Mouse (Mus musculus) spleen, adult 2 months (tissue): Measurements from ENCODE around the gene Wnt5b. TPM values are rescaled to one million over a fixed set of nuclear protein-coding genes. Genes with fewer than 3 reads are reported as not detected.
A peak's percentile ranks its signal among the peaks of the same experiment; 100 is the strongest.
"Not testable (repeated sequence)": the region's sequence is repeated elsewhere in the genome, so short reads cannot be mapped to it uniquely, and the experiment has no call there.

ENCODE experiments used
- DNase-seq, 2 experiments: peaks; one replicate each; pipeline versions ENCODE4 v3.0.0 to v3.0.0-alpha.2; 2012 to 2021; ENCODE audit warnings: low spot score in 2 of 2, low read depth in 1 of 2
- H3K27ac ChIP-seq: fragments of 200-500 bp; 2 replicates; pipeline ENCODE4 v1.5.1; 2012; ENCODE audit warnings: low read length, inconsistent platforms; ENCODE audit not compliant: insufficient read depth
- H3K27me3 ChIP-seq: fragments of 200-500 bp; 2 replicates; pipeline ENCODE4 v1.6.1; 2012; ENCODE audit warnings: mild to moderate bottlenecking, moderate library complexity, low read length, inconsistent platforms; ENCODE audit not compliant: control insufficient read depth, insufficient read depth
- H3K36me3 ChIP-seq: fragments of 200-500 bp; 2 replicates; pipeline ENCODE4 v1.6.1; 2012; ENCODE audit warnings: mild to moderate bottlenecking, low read length, inconsistent platforms; ENCODE audit not compliant: control insufficient read depth, insufficient read depth
- H3K4me1 ChIP-seq: fragments of 200-500 bp; 2 replicates; pipeline ENCODE4 v1.6.1; 2011; ENCODE audit warnings: inconsistent platforms; ENCODE audit not compliant: control insufficient read depth, insufficient read depth, insufficient read length
- H3K4me3 ChIP-seq: fragments of 200-500 bp; 2 replicates; pipeline ENCODE4 v1.5.1; 2011; ENCODE audit warnings: mild to moderate bottlenecking, inconsistent platforms; ENCODE audit not compliant: insufficient read depth, insufficient read length; ENCODE audit errors: extremely low read depth
- CTCF ChIP-seq: fragments of 200-500 bp; IDR thresholded peaks from 2 replicates; pipeline ENCODE4 v1.5.1; 2011; ENCODE audit warnings: mild to moderate bottlenecking, inconsistent platforms; ENCODE audit not compliant: insufficient read depth, insufficient read length, insufficient replicate concordance; ENCODE audit errors: extremely low read depth
- POLR2A ChIP-seq: fragments of 200-500 bp; IDR thresholded peaks from 2 replicates; pipeline ENCODE4 v1.6.1; 2011; ENCODE audit warnings: low read depth, low read length, inconsistent platforms
- WGBS: fragments of 180-500 bp; shearing (Covaris S2); methylation state at CpG from one replicate; pipeline ENCODE4 v1.1.7; 2018; 5-methylcytosine and 5-hydroxymethylcytosine counted together
- polyA plus RNA-seq: library from polyadenylated mRNA; depleted of rRNA; stranded (reverse); fragments of >200 nt; gene quantifications from 2 replicates; pipeline ENCODE4 v1.2.3, GENCODE M21; 2012

The Wnt5b gene
- polyA plus RNA-seq, 1 experiment = 1.3 TPM

DNA sequence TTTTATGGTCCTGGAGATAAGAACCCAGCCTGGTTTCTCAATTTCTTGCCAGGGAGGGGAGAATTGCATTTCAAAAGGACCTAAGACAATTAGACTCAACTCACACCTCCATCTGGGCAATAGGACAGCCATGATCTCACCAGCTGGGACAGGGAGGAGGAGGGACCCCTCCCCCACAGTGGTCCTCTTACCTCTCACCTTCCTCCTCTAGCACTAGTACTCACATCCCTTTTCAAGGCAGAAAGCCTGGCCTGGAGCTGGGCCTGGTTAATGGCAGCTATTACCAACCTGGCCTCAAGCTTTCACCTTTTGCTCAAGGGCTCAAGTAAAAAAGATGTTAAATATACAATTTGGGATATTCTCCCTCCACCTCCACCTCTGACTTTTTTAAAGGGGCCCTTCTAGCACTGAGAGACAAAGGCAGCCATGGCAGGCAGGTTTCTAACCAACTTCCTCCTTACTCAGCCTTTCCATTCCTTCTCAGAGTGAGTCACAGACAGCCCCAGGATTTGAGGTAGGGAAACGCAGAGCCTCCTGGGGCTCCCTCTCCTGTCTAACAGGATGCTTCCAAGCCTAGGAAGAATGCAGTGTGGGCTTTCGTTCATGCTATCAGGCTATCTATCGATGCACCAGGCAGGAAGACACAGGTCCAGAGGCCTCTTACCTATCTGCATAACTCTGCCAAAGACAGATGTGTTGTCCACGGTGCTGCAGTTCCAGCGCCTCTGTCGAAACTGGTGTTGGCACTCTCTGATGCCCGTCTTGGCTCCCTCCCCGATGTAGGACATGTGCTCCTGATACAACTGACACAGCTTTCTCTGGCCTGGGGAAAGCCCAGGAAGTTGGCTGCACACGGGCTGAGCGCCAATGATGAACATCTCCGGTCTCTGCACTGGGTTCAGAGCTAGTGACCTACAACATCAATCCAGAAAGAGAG is 98.2 kb downstream of the Wnt5b start:
- Histone ChIP-seq H3K4me3 (no peak overlapping the region), H3K36me3 (no peaks in the 10 kb centered on the region), H3K4me1 (peaks cover 3% of the 10 kb centered on the region; the same call in 1 of the 2 replicates), H3K27ac (no peak overlapping the region), H3K27me3 (peaks cover 2% of the 10 kb centered on the region; the same call in 1 of the 2 replicates)
- DNase-seq = no peak
- TF ChIP-seq POLR2A (no peak), CTCF (no peak)
- WGBS = 62% methylated on average over 11 of the region's 11 CpGs

DNA sequence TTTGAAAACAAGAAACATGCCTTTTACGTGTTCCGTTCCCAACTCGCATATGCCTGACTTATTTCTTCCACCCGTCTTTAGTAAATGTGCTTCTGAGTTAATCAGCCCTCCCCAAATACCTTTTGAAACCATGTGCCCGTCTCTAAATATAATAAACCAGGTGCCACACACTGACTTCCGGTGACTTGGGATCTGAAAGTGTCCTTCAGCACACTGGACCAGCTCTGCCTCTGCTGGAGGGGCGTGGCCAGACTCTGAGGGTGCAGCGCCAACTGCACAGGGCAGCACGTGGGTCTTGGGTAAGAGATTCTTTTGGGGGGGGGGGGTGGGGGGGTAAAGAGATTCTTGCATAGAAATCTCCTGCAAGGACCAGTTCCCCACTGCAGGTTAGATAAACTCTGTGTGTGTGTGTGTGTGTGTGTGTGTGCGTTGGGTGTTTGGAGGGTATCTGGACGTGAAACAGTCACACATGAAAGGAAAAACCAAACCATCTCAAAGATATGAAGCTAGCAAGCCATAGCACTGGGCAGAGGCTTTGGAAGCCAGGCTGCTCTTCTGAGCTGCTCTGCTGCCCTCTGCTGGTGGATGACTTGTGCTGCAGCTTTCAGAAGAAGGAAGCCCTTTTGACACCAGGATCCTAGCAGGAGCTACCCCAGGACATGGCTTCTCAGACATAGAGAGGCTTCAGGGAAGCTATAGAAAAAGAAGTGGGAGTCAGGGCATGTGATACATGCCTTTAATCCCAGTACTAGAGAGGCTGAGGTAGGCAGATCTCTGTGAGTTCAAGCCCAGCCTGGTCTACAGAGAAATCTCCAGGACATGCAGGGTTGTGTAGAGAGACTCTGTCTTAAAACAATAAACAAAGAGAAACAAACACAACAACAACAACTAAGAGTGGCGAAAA is 100.2 kb downstream of the Wnt5b start:
- H3K4me3 ChIP-seq = no peak overlapping the region
- H3K36me3 ChIP-seq = no peaks in the 10 kb centered on the region
- TF ChIP-seq POLR2A = no peak
- TF ChIP-seq CTCF = peak; percentile 96
- 17% methylated on average over 12 of the region's 12 CpGs for WGBS
- peaks cover 3% of the 10 kb centered on the region; the same call in 1 of the 2 replicates for H3K4me1 ChIP-seq
- peak; percentile 69 to 74 for DNase-seq
- H3K27ac ChIP-seq = no peak overlapping the region
- H3K27me3 ChIP-seq = no peaks in the 10 kb centered on the region

- not testable (repeated sequence) for H3K4me3 ChIP-seq, H3K27me3 ChIP-seq, H3K36me3 ChIP-seq, H3K27ac ChIP-seq, DNase-seq, H3K4me1 ChIP-seq
- 80% methylated on average over 5 of the region's 5 CpGs for WGBS
These were observed 101.4 kb downstream of the Wnt5b start for GRCm38 (mm10) chr6:119442729-119443128.

DNA sequence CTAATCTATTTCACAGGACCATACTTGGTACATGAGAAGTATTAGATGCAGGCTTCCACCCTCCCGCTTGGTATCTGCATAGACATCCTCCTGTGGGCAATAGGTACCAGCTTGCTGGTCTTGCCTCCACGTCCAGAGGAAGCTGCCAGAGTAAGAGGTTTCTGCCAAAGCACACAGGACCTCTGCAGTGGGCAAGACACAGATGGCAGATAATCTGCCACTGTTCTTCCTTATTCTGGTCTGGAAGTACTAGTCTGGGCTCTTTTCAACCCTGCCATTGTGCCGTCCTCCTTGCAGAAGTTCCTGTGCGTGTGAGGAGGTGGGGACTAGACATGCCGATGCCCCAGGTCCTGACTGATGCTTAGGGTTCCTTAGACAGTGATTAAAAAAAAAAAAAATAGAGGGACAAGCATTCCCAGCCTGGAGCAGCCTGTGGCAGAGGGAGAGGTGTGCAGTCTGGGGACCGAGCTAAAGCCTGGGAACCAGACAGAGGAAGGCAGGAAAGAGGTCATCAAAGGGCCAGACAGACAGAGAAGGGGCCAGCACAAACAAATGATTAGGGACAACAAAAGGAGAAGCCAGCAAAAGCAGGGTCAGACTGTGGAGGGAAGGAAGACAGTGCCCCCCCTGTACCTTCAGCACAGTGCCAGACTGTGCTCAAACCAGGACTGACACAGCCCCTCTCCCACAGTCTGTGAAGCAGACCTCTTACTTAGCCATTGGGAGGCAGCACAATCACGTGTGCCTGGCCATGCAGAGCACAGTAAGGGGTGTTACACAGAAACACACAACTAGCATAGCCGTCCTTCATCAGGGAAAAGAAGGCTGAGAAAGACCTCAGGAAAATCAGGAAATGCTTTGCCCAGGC is 106.0 kb downstream of the Wnt5b start:
- 39% methylated on average over 8 of the region's 8 CpGs for WGBS
- DNase-seq = no peak
- H3K27me3 ChIP-seq = no peaks in the 10 kb centered on the region
- TF ChIP-seq POLR2A = no peak
- no peak for TF ChIP-seq CTCF
- no peaks in the 10 kb centered on the region for H3K36me3 ChIP-seq
- no peak overlapping the region for H3K27ac ChIP-seq
- H3K4me3 ChIP-seq = no peak overlapping the region
- H3K4me1 ChIP-seq = no peaks in the 10 kb centered on the region

DNA sequence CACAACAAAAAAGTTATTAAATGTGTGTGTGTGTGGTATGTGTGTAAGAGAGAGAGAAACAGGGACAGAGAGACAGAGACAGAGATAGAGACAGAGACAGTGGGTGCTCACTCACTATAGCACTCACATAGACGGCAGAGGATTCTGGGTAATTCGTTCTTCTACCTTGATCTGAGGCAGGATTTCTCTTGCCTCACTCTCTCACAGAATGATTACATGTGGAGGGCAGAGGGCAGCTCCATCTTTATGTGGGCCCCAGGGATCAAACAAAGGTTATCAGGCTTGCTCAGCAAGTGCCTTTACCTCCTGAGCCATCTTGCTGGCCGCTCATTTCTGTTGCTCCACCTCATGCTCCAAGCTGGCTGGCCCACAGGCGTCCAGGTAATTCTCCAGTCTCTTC is 109.8 kb downstream of the Wnt5b start:
- H3K27me3 ChIP-seq = no peaks in the 10 kb centered on the region

DNA sequence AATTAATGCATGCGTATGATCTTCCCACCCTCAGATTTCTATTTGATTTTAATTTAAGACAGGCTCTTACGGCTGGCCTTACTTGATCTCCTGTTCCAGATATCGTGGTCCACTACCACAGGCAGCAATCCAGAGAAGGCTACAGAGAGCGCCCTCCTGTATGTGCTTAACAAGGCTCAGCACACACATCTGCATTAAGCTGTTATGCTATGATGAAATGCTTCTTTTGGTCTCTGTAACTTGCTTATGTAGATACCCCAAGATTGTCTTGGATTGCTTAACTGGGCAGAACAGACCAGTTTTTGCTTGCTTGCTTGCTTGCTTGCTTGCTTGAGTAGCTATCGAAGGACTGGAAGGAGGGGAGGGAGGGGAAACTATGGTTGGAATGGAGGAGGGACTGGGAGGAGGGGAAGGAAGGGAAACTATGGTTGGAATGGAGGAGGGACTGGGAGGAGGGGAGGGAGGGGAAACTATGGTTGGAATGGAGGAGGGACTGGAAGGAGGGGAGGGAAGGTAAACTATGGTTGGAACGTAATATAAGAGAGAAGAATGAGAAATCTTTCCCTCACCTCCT is 112.3 kb downstream of the Wnt5b start:
- H3K27ac ChIP-seq = no peak overlapping the region

More for the DNA sequence above, 109.8 kb downstream of the Wnt5b start:
- H3K36me3 ChIP-seq = no peaks in the 10 kb centered on the region
- no peaks in the 10 kb centered on the region for H3K4me1 ChIP-seq
- no peak overlapping the region for H3K27ac ChIP-seq
- TF ChIP-seq CTCF = no peak
- TF ChIP-seq POLR2A = no peak
- 91% methylated on average over 4 of the region's 4 CpGs for WGBS
- no peak for DNase-seq
- H3K4me3 ChIP-seq = no peak overlapping the region

More for the DNA sequence above, 112.3 kb downstream of the Wnt5b start:
- Histone ChIP-seq H3K36me3 (no peaks in the 10 kb centered on the region), H3K27me3 (no peaks in the 10 kb centered on the region), H3K4me1 (no peaks in the 10 kb centered on the region), H3K4me3 (no peak overlapping the region)
- 90% methylated on average over 6 of the region's 6 CpGs for WGBS
- TF ChIP-seq CTCF (no peak), POLR2A (no peak)
- DNase-seq = no peak
